Mouse (Mus musculus) lung, adult 2 months (tissue): ENCODE data around the gene Fbxw9.

Experiments
- CTCF ChIP-seq: fragments of 200-500 bp; IDR thresholded peaks from 2 replicates; pipeline ENCODE4 v1.5.1; 2011; ENCODE audit warnings: mild to moderate bottlenecking, low read length, control low read depth; ENCODE audit not compliant: insufficient read depth
- POLR2A ChIP-seq: fragments of 200-500 bp; IDR thresholded peaks from 2 replicates; pipeline ENCODE4 v1.6.1; 2011; ENCODE audit warnings: low read depth, mild to moderate bottlenecking, control low read depth, low read length, borderline replicate concordance; ENCODE audit errors: extremely low read depth

DNA sequence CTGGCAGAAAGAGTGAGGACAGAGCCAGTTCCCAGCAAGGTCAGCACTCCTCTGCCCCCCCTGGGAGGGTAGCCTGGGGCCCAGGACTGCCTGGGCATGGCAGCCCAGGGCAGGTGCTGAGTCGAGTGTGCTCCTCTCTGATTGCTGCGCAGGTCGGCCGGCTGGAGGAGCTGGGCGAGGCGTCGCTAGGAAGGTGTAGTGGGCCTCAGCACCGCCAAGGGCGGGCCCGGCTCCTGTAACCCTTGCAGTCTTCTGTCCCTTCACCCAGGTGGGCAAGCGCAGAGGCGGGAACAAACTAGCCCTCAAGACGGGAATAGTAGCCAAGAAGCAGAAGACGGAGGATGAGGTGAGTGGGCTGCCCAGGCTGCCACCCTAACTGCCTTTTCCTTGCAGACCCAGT lies 30.6 kb upstream of the Fbxw9 start:
- TF ChIP-seq POLR2A (no peak), CTCF (no peak)
